Mouse (Mus musculus) forebrain, embryonic 11.5 days (tissue): ENCODE data around the gene Gpr18. TPM values are rescaled to one million over a fixed set of nuclear protein-coding genes. Genes with fewer than 3 reads are reported as not detected.

Experiments used
- ATAC-seq: fragments of 200-750 bp; cut with Nextera tagmentation; replicated peaks from 2 replicates; pipeline ENCODE4 v1.8.0; 2017; ENCODE audit warnings: moderate TSS enrichment; ENCODE audit not compliant: low FRiP score
- DNase-seq: peaks from one replicate; pipeline ENCODE4 v3.0.0-alpha.2; 2017; ENCODE audit warnings: low spot score
- H3K27ac ChIP-seq: fragments of 300-500 bp; sonication (generic); 2 replicates; pipeline ENCODE4 v1.5.1; 2014; ENCODE audit warnings: low read depth, low read length
- H3K27me3 ChIP-seq: fragments of 300-500 bp; sonication (generic); 2 replicates; pipeline ENCODE4 v1.6.1; 2014; ENCODE audit warnings: mild to moderate bottlenecking, low read length, mixed read lengths; ENCODE audit not compliant: control insufficient read depth, insufficient read depth
- H3K36me3 ChIP-seq: fragments of 300-500 bp; sonication (generic); 2 replicates; pipeline ENCODE4 v1.6.1; 2014; ENCODE audit warnings: mild to moderate bottlenecking, low read length, moderate library complexity, mixed read lengths; ENCODE audit not compliant: control insufficient read depth, insufficient read depth
- H3K4me1 ChIP-seq: fragments of 300-500 bp; sonication (generic); replicated peaks from 2 replicates; pipeline ENCODE4 v1.6.1; 2014; ENCODE audit warnings: low read length, mixed read lengths; ENCODE audit not compliant: control insufficient read depth, insufficient read depth
- H3K4me2 ChIP-seq: fragments of 300-500 bp; sonication (generic); 2 replicates; pipeline ENCODE4 v1.6.1; 2014; ENCODE audit warnings: low read depth, mild to moderate bottlenecking, low read length, moderate library complexity, mixed read lengths; ENCODE audit not compliant: severe bottlenecking
- H3K4me3 ChIP-seq: fragments of 300-500 bp; sonication (generic); 2 replicates; pipeline ENCODE4 v1.5.1; 2014; ENCODE audit warnings: low read depth, low read length
- H3K9ac ChIP-seq: fragments of 300-500 bp; sonication (generic); 2 replicates; pipeline ENCODE4 v1.6.1; 2014; ENCODE audit warnings: low read length
- H3K9me3 ChIP-seq: fragments of 300-500 bp; sonication (generic); 2 replicates; pipeline ENCODE4 v1.6.1; 2016; ENCODE audit warnings: low read length, mixed read lengths; ENCODE audit not compliant: control insufficient read depth
- WGBS: fragments of 180-500 bp; shearing (Covaris S2); extraction: QIAGEN DNeasy Blood & Tissue Kit; methylation state at CpG from one replicate; pipeline ENCODE4 v1.1.7; 2014; 5-methylcytosine and 5-hydroxymethylcytosine counted together
- polyA plus RNA-seq: library from polyadenylated mRNA; unstranded; fragments of >200 nt; fragmentation: Nextera tagmentation; extraction: Ambion mirVana; gene quantifications from 2 replicates; pipeline ENCODE4 v1.2.1, GENCODE M21; 2014

Gpr18 gene
- polyA plus RNA-seq, 1 experiment from 2014 or later: 0.49 TPM

- DNase-seq (no peak), ATAC-seq (no peak)
- H3K4me1 ChIP-seq: no peaks in the 10 kb centered on the region
- H3K27me3 ChIP-seq: no peaks in the 10 kb centered on the region
- H3K27ac ChIP-seq: no peak overlapping the region
- H3K4me3 ChIP-seq: no peak overlapping the region
- H3K36me3 ChIP-seq: no peaks in the 10 kb centered on the region
- WGBS: 94% methylated on average over 11 of the region's 11 CpGs
- no peaks in the 10 kb centered on the region for H3K9me3 ChIP-seq
- H3K9ac ChIP-seq: no peak overlapping the region
- no peak overlapping the region for H3K4me2 ChIP-seq
Measured at GRCm38 (mm10) chr14:121954129-121954528, 38.5 kb upstream of the Gpr18 start.

- Histone ChIP-seq H3K9ac (no peak overlapping the region), H3K4me3 (no peak overlapping the region), H3K36me3 (no peaks in the 10 kb centered on the region), H3K4me1 (no peaks in the 10 kb centered on the region), H3K27me3 (no peaks in the 10 kb centered on the region), H3K9me3 (no peaks in the 10 kb centered on the region), H3K4me2 (no peak overlapping the region), H3K27ac (no peak overlapping the region)
- ATAC-seq (no peak), DNase-seq (no peak)
- WGBS: 88% methylated on average over 5 of the region's 5 CpGs
Measured at GRCm38 (mm10) chr14:121952046-121952400, 36.4 kb upstream of the Gpr18 start.

GRCm38 (mm10) chr14:121951399-121952045, 35.9 kb upstream of the Gpr18 start:
- Histone ChIP-seq H3K27me3 (no peaks in the 10 kb centered on the region), H3K4me2 (no peak overlapping the region), H3K9ac (no peak overlapping the region), H3K4me1 (no peaks in the 10 kb centered on the region), H3K4me3 (no peak overlapping the region), H3K27ac (no peak overlapping the region), H3K9me3 (no peaks in the 10 kb centered on the region), H3K36me3 (no peaks in the 10 kb centered on the region)
- WGBS: 80% methylated on average over 2 of the region's 2 CpGs
- DNase-seq: no peak
- no peak for ATAC-seq

GRCm38 (mm10) chr14:121949897-121950296, 34.3 kb upstream of the Gpr18 start:
- WGBS: 92% methylated on average over 5 of the region's 5 CpGs
- ATAC-seq: no peak

GRCm38 (mm10) chr14:121949436-121949835, 33.9 kb upstream of the Gpr18 start:
- Histone ChIP-seq H3K4me2 (no peak overlapping the region), H3K9me3 (no peaks in the 10 kb centered on the region), H3K27ac (no peak overlapping the region), H3K27me3 (no peaks in the 10 kb centered on the region), H3K9ac (no peak overlapping the region), H3K4me3 (no peak overlapping the region), H3K36me3 (no peaks in the 10 kb centered on the region), H3K4me1 (no peaks in the 10 kb centered on the region)
- 94% methylated on average over 3 of the region's 3 CpGs for WGBS
- no peak for ATAC-seq
- no peak for DNase-seq

More at GRCm38 (mm10) chr14:121949897-121950296, 34.3 kb upstream of the Gpr18 start:
- no peak overlapping the region for H3K4me3 ChIP-seq
- H3K9me3 ChIP-seq: no peaks in the 10 kb centered on the region
- no peak overlapping the region for H3K9ac ChIP-seq
- H3K36me3 ChIP-seq: no peaks in the 10 kb centered on the region
- H3K27me3 ChIP-seq: no peaks in the 10 kb centered on the region
- H3K4me2 ChIP-seq: no peak overlapping the region
- no peaks in the 10 kb centered on the region for H3K4me1 ChIP-seq
- H3K27ac ChIP-seq: no peak overlapping the region
- DNase-seq: no peak

DNA sequence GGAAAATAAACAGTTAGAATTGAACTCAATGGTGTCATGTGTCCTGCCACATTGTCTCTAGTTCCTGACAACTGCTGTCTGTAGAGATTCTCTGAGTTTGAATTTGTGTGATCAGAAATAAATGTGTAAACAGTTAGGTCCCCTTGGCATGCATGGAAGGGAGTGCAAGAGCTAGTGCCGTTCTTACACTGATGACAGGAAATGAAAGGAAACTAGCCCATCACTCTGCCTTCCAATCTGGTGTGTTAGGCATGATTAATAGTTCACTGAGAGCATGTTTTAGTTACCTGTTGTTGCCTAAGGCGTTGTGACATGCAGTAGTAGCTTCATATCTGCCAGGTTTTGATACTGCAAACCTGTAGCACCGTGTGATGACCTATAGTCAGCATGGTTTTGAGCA, 32.4 kb upstream of the Gpr18 start:
- no peaks in the 10 kb centered on the region for H3K36me3 ChIP-seq
- 91% methylated on average over 3 of the region's 3 CpGs for WGBS
- no peak overlapping the region for H3K9ac ChIP-seq
- no peaks in the 10 kb centered on the region for H3K27me3 ChIP-seq
- H3K27ac ChIP-seq: no peak overlapping the region
- DNase-seq (no peak), ATAC-seq (no peak)
- no peaks in the 10 kb centered on the region for H3K4me1 ChIP-seq
- no peaks in the 10 kb centered on the region for H3K9me3 ChIP-seq
- H3K4me2 ChIP-seq: no peak overlapping the region
- H3K4me3 ChIP-seq: no peak overlapping the region

DNA sequence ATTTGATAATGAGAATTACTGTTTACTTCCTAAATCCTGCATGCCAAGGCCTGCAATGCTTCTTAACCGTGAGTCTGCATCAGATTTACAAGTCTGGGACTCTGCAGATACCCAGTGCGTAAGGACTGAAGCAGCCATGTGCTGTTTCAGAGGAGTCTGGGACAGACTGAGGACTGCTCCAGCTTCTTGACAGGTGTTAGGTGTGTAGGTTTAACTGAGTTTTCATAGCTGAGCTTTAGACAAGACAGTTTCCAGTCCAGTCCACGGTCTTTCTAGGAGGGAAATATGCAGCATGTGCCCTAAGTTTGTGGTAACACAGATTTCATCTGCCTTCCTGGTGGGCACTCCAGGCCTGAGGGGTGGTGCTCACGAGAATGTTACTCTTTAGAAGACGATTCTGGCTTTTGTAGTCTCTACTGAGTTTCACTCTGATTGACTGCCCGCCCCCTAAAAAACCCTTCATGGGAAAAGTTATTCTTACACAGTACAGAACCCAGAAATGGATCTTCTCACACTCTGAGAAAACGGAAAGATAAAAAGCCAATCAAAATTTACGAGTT, 31.7 kb upstream of the Gpr18 start:
- Histone ChIP-seq H3K27me3 (no peaks in the 10 kb centered on the region), H3K9me3 (no peaks in the 10 kb centered on the region), H3K27ac (no peak overlapping the region), H3K4me1 (no peaks in the 10 kb centered on the region), H3K4me3 (no peak overlapping the region), H3K36me3 (no peaks in the 10 kb centered on the region), H3K4me2 (no peak overlapping the region), H3K9ac (no peak overlapping the region)
- ATAC-seq (no peak), DNase-seq (no peak)
- 86% methylated on average over 8 of the region's 8 CpGs for WGBS

DNA sequence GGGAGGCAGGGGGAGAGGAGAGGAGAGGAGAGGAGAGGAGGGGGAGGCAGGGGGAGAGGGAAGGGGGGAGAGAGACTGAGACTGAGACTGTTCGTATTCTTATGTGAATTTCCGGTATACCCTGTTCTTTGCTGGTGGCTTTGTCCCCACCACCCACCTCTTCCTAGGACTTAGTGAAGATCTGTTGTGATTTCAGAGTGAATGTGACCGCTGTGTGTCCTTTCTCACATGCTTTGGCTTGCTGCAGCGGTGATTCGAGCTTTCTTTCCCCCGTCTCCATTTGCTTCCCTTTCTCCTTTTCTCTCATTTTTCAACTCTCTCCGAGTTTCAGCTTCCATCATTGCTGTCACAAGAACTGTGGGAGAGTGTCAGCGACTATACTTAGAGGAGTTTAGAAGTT, 31.1 kb upstream of the Gpr18 start:
- Histone ChIP-seq H3K9me3 (no peaks in the 10 kb centered on the region), H3K36me3 (no peaks in the 10 kb centered on the region), H3K27ac (no peak overlapping the region), H3K9ac (no peak overlapping the region), H3K4me3 (no peak overlapping the region), H3K27me3 (no peaks in the 10 kb centered on the region), H3K4me2 (no peak overlapping the region), H3K4me1 (no peaks in the 10 kb centered on the region)
- 75% methylated on average over 8 of the region's 8 CpGs for WGBS
- DNase-seq: no peak
- ATAC-seq: no peak

- Histone ChIP-seq H3K27ac (no peak overlapping the region), H3K4me3 (no peak overlapping the region), H3K4me1 (no peaks in the 10 kb centered on the region), H3K9me3 (no peaks in the 10 kb centered on the region), H3K4me2 (no peak overlapping the region), H3K9ac (no peak overlapping the region), H3K36me3 (no peaks in the 10 kb centered on the region), H3K27me3 (no peaks in the 10 kb centered on the region)
- WGBS: 84% methylated on average over 5 of the region's 5 CpGs
- DNase-seq: no peak
- ATAC-seq: no peak
Measured at GRCm38 (mm10) chr14:121946131-121946530, 30.6 kb upstream of the Gpr18 start.
